Mouse (Mus musculus) hindbrain, postnatal 0 days (tissue): ENCODE data around the gene Ppil6. TPM values are rescaled to one million over a fixed set of nuclear protein-coding genes. Genes with fewer than 3 reads are reported as not detected.

Experiments used
- ATAC-seq: fragments of 200-750 bp; cut with Nextera tagmentation; 2 replicates; pipeline ENCODE4 v1.8.0; 2017; ENCODE audit warnings: mild to moderate bottlenecking, moderate TSS enrichment, moderate library complexity
- DNase-seq: peaks from one replicate; pipeline ENCODE4 v3.0.0-alpha.2; 2015; ENCODE audit warnings: low spot score
- H3K27ac ChIP-seq: fragments of 300-500 bp; sonication (generic); 2 replicates; pipeline ENCODE4 v1.5.1; 2014; ENCODE audit warnings: mild to moderate bottlenecking
- H3K27me3 ChIP-seq: fragments of 300-500 bp; sonication (generic); 2 replicates; pipeline ENCODE4 v1.6.1; 2014; ENCODE audit warnings: low read length, mixed read lengths; ENCODE audit not compliant: insufficient read depth
- H3K36me3 ChIP-seq: fragments of 300-500 bp; sonication (generic); 2 replicates; pipeline ENCODE4 v1.6.1; 2014; ENCODE audit warnings: low read length, mixed read lengths; ENCODE audit not compliant: insufficient read depth
- H3K4me1 ChIP-seq: fragments of 300-500 bp; sonication (generic); 2 replicates; pipeline ENCODE4 v1.6.1; 2014; ENCODE audit warnings: antibody characterized with exemption, low read length, mixed read lengths; ENCODE audit not compliant: insufficient read depth
- H3K4me2 ChIP-seq: fragments of 300-500 bp; sonication (generic); 2 replicates; pipeline ENCODE4 v1.6.1; 2014; ENCODE audit warnings: low read depth, mild to moderate bottlenecking, low read length, moderate library complexity, mixed read lengths
- H3K4me3 ChIP-seq: fragments of 300-500 bp; sonication (generic); 2 replicates; pipeline ENCODE4 v1.5.1; 2014; ENCODE audit warnings: low read length
- H3K9ac ChIP-seq: fragments of 300-500 bp; sonication (generic); replicated peaks from 2 replicates; pipeline ENCODE4 v1.6.1; 2014; ENCODE audit warnings: mild to moderate bottlenecking, low read length, moderate library complexity, mixed read lengths
- H3K9me3 ChIP-seq: fragments of 300-500 bp; sonication (generic); 2 replicates; pipeline ENCODE4 v1.6.1; 2016; ENCODE audit warnings: low read length, mixed read lengths
- CTCF ChIP-seq: IDR thresholded peaks from 2 replicates; pipeline ENCODE4 v1.5.1; 2016; ENCODE audit warnings: antibody characterized with exemption, control low read depth, low read depth
- WGBS: fragments of 180-500 bp; shearing (Covaris S2); extraction: QIAGEN DNeasy Blood & Tissue Kit; methylation state at CpG from one replicate; pipeline ENCODE4 v1.1.7; 2014; 5-methylcytosine and 5-hydroxymethylcytosine counted together
- polyA plus RNA-seq: library from polyadenylated mRNA; unstranded; fragments of >200 nt; fragmentation: Nextera tagmentation; extraction: Ambion mirVana; gene quantifications from 2 replicates; pipeline ENCODE4 v1.2.1, GENCODE M21; 2015
- total RNA-seq: library from RNA; depleted of rRNA; stranded (reverse); fragments of >200 nt; gene quantifications from 2 replicates; pipeline ENCODE4 v1.2.3, GENCODE M21; 2014

Gene Ppil6
- total and polyA plus RNA-seq, 2 experiments from 2014 or later = 1.8 to 6.5 TPM

DNA sequence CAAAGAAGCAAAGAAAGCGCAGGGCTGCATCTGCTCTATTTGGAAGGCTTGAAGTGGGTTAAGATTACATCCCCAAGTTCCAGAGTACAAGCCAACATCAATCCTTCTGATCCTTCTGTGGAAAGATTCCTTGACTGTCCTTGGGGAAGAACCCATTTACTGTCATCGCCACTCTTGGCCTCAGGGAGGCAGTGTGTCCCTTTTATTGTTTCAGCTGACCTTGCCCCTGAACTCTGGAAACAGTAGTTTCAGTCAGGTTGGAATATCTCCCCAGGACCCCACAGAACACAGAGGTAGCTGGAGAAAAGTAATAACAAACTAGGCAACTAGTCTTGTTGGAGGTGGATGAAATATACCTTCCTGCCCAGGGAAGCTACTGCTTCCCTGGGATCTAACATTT is 18.9 kb downstream of the Ppil6 start:
- Histone ChIP-seq H3K4me3 (no peak overlapping the region), H3K27ac (no peak overlapping the region), H3K4me2 (no peak overlapping the region), H3K27me3 (no peaks in the 10 kb centered on the region), H3K36me3 (no peaks in the 10 kb centered on the region), H3K9me3 (no peaks in the 10 kb centered on the region), H3K9ac (no peak overlapping the region), H3K4me1 (no peaks in the 10 kb centered on the region)
- DNase-seq (no peak), ATAC-seq (no peak)
- peak; percentile 57 for TF ChIP-seq CTCF
- WGBS = 36% methylated on average over 2 of the region's 2 CpGs

DNA sequence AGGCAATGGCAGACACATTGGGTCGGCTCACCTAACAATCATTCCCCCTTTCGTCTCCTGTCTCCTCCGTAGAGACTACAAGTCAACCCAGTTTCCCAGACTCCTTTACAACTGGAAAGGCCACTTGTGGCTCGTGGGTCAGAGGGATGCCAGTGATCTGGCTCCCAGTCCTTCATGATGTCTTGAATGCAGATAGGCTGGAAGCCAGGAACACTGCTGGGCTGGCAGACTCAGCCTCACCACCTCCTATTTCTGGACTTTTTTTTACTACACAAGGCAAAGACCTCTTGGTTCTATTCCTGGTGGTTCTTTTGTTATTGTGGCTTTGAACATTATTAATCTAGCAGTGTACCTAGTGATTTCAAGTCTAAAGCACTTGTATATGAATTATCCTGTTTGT is 24.1 kb downstream of the Ppil6 start:
- no peak for TF ChIP-seq CTCF
- H3K36me3 ChIP-seq = no peaks in the 10 kb centered on the region
- H3K4me3 ChIP-seq = no peak overlapping the region
- no peak for ATAC-seq
- 71% methylated on average over 4 of the region's 4 CpGs for WGBS
- no peak overlapping the region for H3K4me2 ChIP-seq
- no peaks in the 10 kb centered on the region for H3K4me1 ChIP-seq
- no peak for DNase-seq
- no peaks in the 10 kb centered on the region for H3K27me3 ChIP-seq
- H3K9me3 ChIP-seq = no peaks in the 10 kb centered on the region
- no peak overlapping the region for H3K9ac ChIP-seq
- no peak overlapping the region for H3K27ac ChIP-seq

DNA sequence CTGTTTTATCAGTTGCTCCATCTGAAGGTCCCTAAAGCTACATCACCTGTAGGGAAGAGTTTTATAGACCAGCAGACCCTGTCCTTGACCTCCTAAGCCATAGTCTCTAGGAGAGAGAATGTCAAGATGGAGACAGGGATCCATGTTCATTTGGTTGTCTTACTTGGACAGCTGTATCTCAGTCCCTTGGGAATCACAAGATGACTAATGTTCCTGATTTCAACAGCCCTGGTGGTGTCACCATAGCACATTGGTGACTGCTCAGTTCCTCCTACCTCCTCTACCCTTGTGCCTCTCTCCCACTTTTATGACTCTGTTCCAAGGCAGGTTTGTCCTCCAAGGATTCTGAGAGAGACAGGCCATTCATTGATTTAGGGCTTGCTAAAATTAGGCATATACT is 24.7 kb downstream of the Ppil6 start:
- H3K4me3 ChIP-seq = no peak overlapping the region
- no peaks in the 10 kb centered on the region for H3K36me3 ChIP-seq
- no peaks in the 10 kb centered on the region for H3K9me3 ChIP-seq
- H3K27ac ChIP-seq = no peak overlapping the region
- no peaks in the 10 kb centered on the region for H3K4me1 ChIP-seq
- H3K27me3 ChIP-seq = no peaks in the 10 kb centered on the region
- DNase-seq (no peak), ATAC-seq (no peak)
- TF ChIP-seq CTCF = no peak
- no peak overlapping the region for H3K9ac ChIP-seq
- no peak overlapping the region for H3K4me2 ChIP-seq

DNA sequence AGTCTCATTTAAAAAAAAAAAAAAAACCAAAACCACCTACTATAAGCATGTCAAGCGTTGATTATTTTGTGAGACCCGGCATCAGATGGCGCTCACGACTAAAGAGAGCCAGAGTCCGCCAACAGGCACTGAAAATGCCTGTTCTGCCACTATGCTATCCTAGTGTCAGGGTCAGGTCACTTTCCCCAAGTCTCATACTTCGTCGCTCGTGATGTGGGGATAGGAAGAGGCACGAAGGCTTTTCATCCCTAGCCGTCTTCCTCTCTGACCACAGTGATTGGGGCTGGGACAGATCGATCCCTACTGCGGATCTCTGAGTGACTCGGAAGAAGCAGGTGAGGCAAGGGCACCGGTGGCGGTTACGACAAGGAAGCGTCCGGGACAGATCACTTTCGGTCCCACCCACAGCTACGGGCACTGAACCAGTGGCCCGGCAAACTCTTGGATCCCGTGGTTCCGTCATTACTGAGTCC is 28.3 kb downstream of the Ppil6 start:
- WGBS = 0% methylated on average over 23 of the region's 23 CpGs
- Histone ChIP-seq H3K36me3 (no peaks in the 10 kb centered on the region), H3K4me2 (peak overlapping the region; percentile 94), H3K4me1 (peaks cover 24% of the 10 kb centered on the region), H3K9ac (peak overlapping the region; percentile 91), H3K9me3 (no peaks in the 10 kb centered on the region), H3K27ac (peak overlapping the region; percentile 100), H3K4me3 (peak overlapping the region; percentile 96), H3K27me3 (no peaks in the 10 kb centered on the region)
- DNase-seq = peak; percentile 88
- ATAC-seq = peak; percentile 68
- TF ChIP-seq CTCF = peak; percentile 76

- no peak for TF ChIP-seq CTCF
- ATAC-seq (peak; percentile 94), DNase-seq (peak; percentile 97)
- peak within 1 kb of the TSS; percentile 94 for H3K4me2 ChIP-seq
- under 1% methylated on average over 61 of the region's 69 CpGs for WGBS
- peak within 1 kb of the TSS; percentile 100 for H3K27ac ChIP-seq
- peak within 1 kb of the TSS; percentile 91 for H3K9ac ChIP-seq
- no peaks in the 10 kb centered on the region for H3K27me3 ChIP-seq
- H3K4me3 ChIP-seq = peak within 1 kb of the TSS; percentile 96
- H3K36me3 ChIP-seq = no peaks in the 10 kb centered on the region
- peaks cover 24% of the 10 kb centered on the region for H3K4me1 ChIP-seq
- H3K9me3 ChIP-seq = no peaks in the 10 kb centered on the region
Observed at GRCm38 (mm10) chr10:41518981-41519618, 28.9 kb downstream of the Ppil6 start, which contains the start of gene Cd164. Gene Cd164, plus strand, starts transcription at chr10:41519414.

DNA sequence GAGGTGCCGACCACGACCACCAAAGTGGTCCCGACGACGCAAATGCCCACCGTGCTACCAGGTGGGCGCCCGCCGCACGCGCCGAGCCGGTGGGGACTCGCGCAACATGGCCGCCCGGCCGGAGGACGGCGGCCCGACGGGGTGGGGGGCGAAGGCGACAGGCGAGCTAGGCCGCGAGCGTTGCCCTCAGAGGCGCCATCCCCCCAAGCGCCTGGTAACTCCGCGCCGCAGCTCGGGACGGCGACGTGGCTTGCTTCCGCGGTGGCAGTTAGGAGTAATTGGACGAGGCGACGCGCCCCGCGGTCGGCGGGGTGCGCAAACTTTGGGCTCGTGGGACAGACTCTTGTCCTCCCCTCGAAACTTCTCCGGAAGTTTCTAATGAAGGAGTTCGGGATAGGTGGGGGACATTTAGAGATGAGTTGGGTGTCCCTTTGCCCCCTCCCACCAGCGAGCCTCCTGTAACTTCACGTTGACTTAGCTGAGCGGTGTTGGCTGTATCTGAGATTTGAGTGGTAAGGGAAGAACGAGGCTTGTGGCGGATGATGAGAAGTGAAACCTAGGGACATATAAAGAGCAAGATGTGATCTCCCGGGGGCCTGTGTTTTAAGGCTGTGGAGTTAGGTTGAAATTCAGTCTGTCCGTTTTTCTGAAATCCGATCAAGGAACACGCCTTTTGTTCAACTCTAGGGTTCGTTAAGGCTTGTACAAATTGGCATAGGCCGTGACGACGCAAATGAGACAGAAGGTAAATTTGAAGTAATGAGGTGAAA is 29.6 kb downstream of the Ppil6 start:
- peak overlapping the region; percentile 100 for H3K27ac ChIP-seq
- peaks cover 24% of the 10 kb centered on the region for H3K4me1 ChIP-seq
- peak overlapping the region; percentile 96 for H3K4me3 ChIP-seq
- no peaks in the 10 kb centered on the region for H3K36me3 ChIP-seq
- H3K27me3 ChIP-seq = no peaks in the 10 kb centered on the region
- H3K9ac ChIP-seq = peak overlapping the region; percentile 91
- DNase-seq = peak; percentile 59
- under 1% methylated on average over 60 of the region's 65 CpGs for WGBS
- H3K4me2 ChIP-seq = peak overlapping the region; percentile 94
- no peaks in the 10 kb centered on the region for H3K9me3 ChIP-seq
- TF ChIP-seq CTCF = no peak
- ATAC-seq = peak; percentile 57; the same call in 1 of the 2 replicates

DNA sequence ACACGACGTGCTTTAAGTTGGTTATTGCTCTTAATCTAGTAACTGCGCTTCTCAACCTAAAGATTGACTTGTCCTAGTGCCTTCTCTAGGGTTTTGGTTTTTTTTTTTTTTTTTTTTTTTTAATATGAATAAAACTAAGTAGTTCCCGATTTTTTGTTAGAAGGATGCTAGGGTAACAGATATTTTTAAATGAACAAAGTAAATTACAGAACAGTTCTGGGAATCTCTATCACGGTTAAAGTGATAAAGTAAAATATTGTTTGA is 30.1 kb downstream of the Ppil6 start:
- Histone ChIP-seq H3K9ac (peak overlapping the region; percentile 91), H3K27me3 (no peaks in the 10 kb centered on the region), H3K4me3 (peak overlapping the region; percentile 96), H3K36me3 (no peaks in the 10 kb centered on the region), H3K9me3 (no peaks in the 10 kb centered on the region), H3K4me2 (peak overlapping the region; percentile 94), H3K4me1 (peaks cover 24% of the 10 kb centered on the region), H3K27ac (no peak overlapping the region)
- WGBS = 5% methylated on average over 5 of the region's 5 CpGs
- ATAC-seq = no peak
- DNase-seq = no peak
- no peak for TF ChIP-seq CTCF
